Mouse (Mus musculus): ENCODE data around the gene Tgif2lx1.
"Not testable (repeated sequence)": the region's sequence is repeated elsewhere in the genome, so short reads cannot be mapped to it uniquely, and the experiment has no call there.

Gene Tgif2lx1

GRCm38 (mm10) chrX:118480637-118481036 lies at the start of gene Tgif2lx1:
Tgif2lx1 (minus strand) TSS chrX:118480737.
- not testable (repeated sequence) for DNase-seq (ENCODE audit: low spot score in 2 of 2)

All from right cerebral cortex, postnatal 10 days (tissue).